Mouse (Mus musculus) MEL (cell line): ENCODE measurements around the gene Naa50.

ENCODE experiments used
- CHD2 ChIP-seq: IDR thresholded peaks from 2 replicates; pipeline ENCODE4 v1.6.1; 2011; ENCODE audit warnings: low read length, improper control_type of control experiment
- CTCF ChIP-seq, 3 experiments: IDR thresholded peaks in 2 of 3; conservative IDR thresholded peaks in 1 of 3; 2 replicates each; pipeline ENCODE4 v1.5.1; 2011 to 2012; ENCODE audit warnings: low read length in 3 of 3, low read depth in 2 of 3, mild to moderate bottlenecking in 2 of 3, improper control_type of control experiment in 1 of 3, inconsistent platforms in 1 of 3, mixed read lengths in 1 of 3, moderate library complexity in 1 of 3; ENCODE audit not compliant: control insufficient read depth in 1 of 3, insufficient read depth in 1 of 3, poor library complexity in 1 of 3, severe bottlenecking in 1 of 3
- GATA1 ChIP-seq: IDR thresholded peaks from 2 replicates; pipeline ENCODE4 v1.6.1; 2011; ENCODE audit warnings: low read depth, low read length, improper control_type of control experiment
- POLR2A ChIP-seq, 2 experiments: IDR thresholded peaks; 2 replicates each; pipeline ENCODE4 v1.6.1; 2011 to 2012; ENCODE audit warnings: low read length in 2 of 2, mild to moderate bottlenecking in 2 of 2, control low read depth in 1 of 2, improper control_type of control experiment in 1 of 2, low read depth in 1 of 2, moderate library complexity in 1 of 2; ENCODE audit not compliant: control insufficient read depth in 1 of 2, insufficient read depth in 1 of 2, poor library complexity in 1 of 2
- TCF12 ChIP-seq: IDR thresholded peaks from 2 replicates; pipeline ENCODE4 v1.6.1; 2014; ENCODE audit warnings: low read depth, mild to moderate bottlenecking, inconsistent platforms, low read length, improper control_type of control experiment, moderate library complexity

GRCm38 (mm10) chr16:44125436-44125835 is 14.2 kb upstream of the Naa50 start:
- TF ChIP-seq GATA1: no peak
- TF ChIP-seq CTCF (IDR thresholded peaks at IDR 0.05 in 2 of 3, conservative IDR thresholded peaks at IDR 0.05 in 1 of 3; ENCODE audit: control insufficient read depth in 1 of 3, insufficient read depth in 1 of 3, low read depth in 2 of 3, low read length in 3 of 3, poor library complexity in 1 of 3, severe bottlenecking in 1 of 3): no peak
- TF ChIP-seq TCF12: no peak
- TF ChIP-seq POLR2A (IDR thresholded peaks at IDR 0.05; ENCODE audit: control insufficient read depth in 1 of 2, insufficient read depth in 1 of 2, low read depth in 1 of 2, low read length in 2 of 2, poor library complexity in 1 of 2): no peak
- TF ChIP-seq CHD2: no peak
